Mouse (Mus musculus) left cerebral cortex, adult 9 months (tissue): ENCODE measurements at regions not wholly inside any gene's neighbourhood (a gene's known extent, or its start where the extent isn't known, plus 50 kb on each side); places are given as distances from the start of the nearest gene placed in this dataset.

Source experiments
- DNase-seq, 2 experiments: peaks; one replicate each; pipeline ENCODE4 v3.0.0; 2022; ENCODE audit warnings: low spot score in 2 of 2

GRCm38 (mm10) chr9:94267243-94267642 is 270.6 kb downstream of the 1190002N15Rik start:
- DNase-seq = no peak

GRCm38 (mm10) chr9:94239479-94240241 is 298.2 kb downstream of the 1190002N15Rik start:
- no peak for DNase-seq

- DNase-seq = no peak
Observed at GRCm38 (mm10) chr9:94238565-94238964, 299.3 kb downstream of the 1190002N15Rik start.

- DNase-seq = no peak
Observed at GRCm38 (mm10) chr9:94229537-94229936, 308.3 kb downstream of the 1190002N15Rik start.

- DNase-seq = no peak
Observed at GRCm38 (mm10) chr9:94219116-94219515, 318.8 kb downstream of the 1190002N15Rik start.

GRCm38 (mm10) chr9:94216414-94217279 is 321.2 kb downstream of the 1190002N15Rik start:
- no peak for DNase-seq

GRCm38 (mm10) chr9:94210467-94211249 is 327.2 kb downstream of the 1190002N15Rik start:
- DNase-seq = no peak

GRCm38 (mm10) chr9:94208987-94209386 is 328.9 kb downstream of the 1190002N15Rik start:
- no peak for DNase-seq

GRCm38 (mm10) chr9:94200892-94201291 is 337.0 kb downstream of the 1190002N15Rik start:
- no peak for DNase-seq

GRCm38 (mm10) chr9:94199864-94200263 is 338.0 kb downstream of the 1190002N15Rik start:
- DNase-seq = no peak

- no peak for DNase-seq
Observed at GRCm38 (mm10) chr9:94191083-94191482, 346.8 kb downstream of the 1190002N15Rik start.

GRCm38 (mm10) chr9:94189872-94190800 is 347.7 kb downstream of the 1190002N15Rik start:
- no peak for DNase-seq

- no peak for DNase-seq
Observed at GRCm38 (mm10) chr9:94188124-94188523, 349.8 kb downstream of the 1190002N15Rik start.

GRCm38 (mm10) chr9:94169905-94170612 is 367.8 kb downstream of the 1190002N15Rik start:
- DNase-seq = no peak

GRCm38 (mm10) chr9:94163671-94164070 is 374.2 kb downstream of the 1190002N15Rik start:
- DNase-seq = no peak

GRCm38 (mm10) chr9:94155581-94155980 is 382.3 kb downstream of the 1190002N15Rik start:
- DNase-seq = no peak

- no peak for DNase-seq
Observed at GRCm38 (mm10) chr9:94148474-94148873, 389.4 kb downstream of the 1190002N15Rik start.

- no peak for DNase-seq
Observed at GRCm38 (mm10) chr9:94146787-94147186, 391.1 kb downstream of the 1190002N15Rik start.

- DNase-seq = no peak
Observed at GRCm38 (mm10) chr9:94136444-94136843, 401.4 kb downstream of the 1190002N15Rik start.

- no peak for DNase-seq
Observed at GRCm38 (mm10) chr9:94133682-94134081, 404.2 kb downstream of the 1190002N15Rik start.
